Mouse (Mus musculus) lung, adult 2 months (tissue): ENCODE data around the gene Elavl4. TPM values are rescaled to one million over a fixed set of nuclear protein-coding genes. Genes with fewer than 3 reads are reported as not detected.

Experiments used
- DNase-seq: peaks from one replicate; pipeline ENCODE4 v3.0.0; 2022
- H3K4me1 ChIP-seq: fragments of 200-500 bp; 2 replicates; pipeline ENCODE4 v1.6.1; 2011; ENCODE audit warnings: low read length; ENCODE audit not compliant: control insufficient read depth, insufficient read depth
- H3K4me3 ChIP-seq: fragments of 200-500 bp; replicated peaks from 2 replicates; pipeline ENCODE3; 2011; ENCODE audit warnings: low read depth, mild to moderate bottlenecking, control low read depth, low read length; ENCODE audit errors: extremely low read depth
- CTCF ChIP-seq: fragments of 200-500 bp; IDR thresholded peaks from 2 replicates; pipeline ENCODE4 v1.5.1; 2011; ENCODE audit warnings: mild to moderate bottlenecking, low read length, control low read depth; ENCODE audit not compliant: insufficient read depth
- POLR2A ChIP-seq: fragments of 200-500 bp; IDR thresholded peaks from 2 replicates; pipeline ENCODE4 v1.6.1; 2011; ENCODE audit warnings: low read depth, mild to moderate bottlenecking, control low read depth, low read length, borderline replicate concordance; ENCODE audit errors: extremely low read depth
- WGBS: fragments of 180-500 bp; shearing (Covaris S2); methylation state at CpG from one replicate; pipeline ENCODE4 v1.1.7; 2018; 5-methylcytosine and 5-hydroxymethylcytosine counted together
- polyA plus RNA-seq: library from polyadenylated mRNA; depleted of rRNA; stranded (reverse); fragments of >200 nt; gene quantifications from 2 replicates; pipeline ENCODE4 v1.2.3, GENCODE M21; 2012; rRNA removed

Gene Elavl4
- polyA plus RNA-seq, 1 experiment = 0.05 TPM

DNA sequence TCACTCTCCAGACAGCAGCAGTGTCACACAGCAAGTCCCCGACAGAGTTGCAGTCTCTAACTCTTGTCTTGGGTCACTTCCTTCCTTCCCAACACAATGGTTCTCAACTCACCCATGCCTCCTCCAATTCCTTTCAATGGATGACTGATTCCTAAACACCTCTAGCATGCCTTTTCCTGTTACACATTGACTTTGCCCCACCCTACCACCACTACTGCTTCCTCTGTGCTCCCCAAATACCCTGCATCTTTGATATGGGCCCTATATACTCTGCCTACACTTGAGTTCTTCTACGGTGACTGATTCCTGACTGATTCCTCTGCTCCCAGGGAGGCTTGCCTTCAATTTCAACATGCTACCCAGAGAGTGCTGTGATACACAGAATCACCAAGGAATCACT lies 153.1 kb downstream of the Elavl4 start:
- no peak for DNase-seq

GRCm38 (mm10) chr4:110177263-110177662 lies 174.4 kb downstream of the Elavl4 start:
- Histone ChIP-seq H3K4me1 (no peaks in the 10 kb centered on the region), H3K4me3 (no peak overlapping the region)
- WGBS = 89% methylated on average over 2 of the region's 2 CpGs
- TF ChIP-seq POLR2A = no peak
- TF ChIP-seq CTCF = no peak
- no peak for DNase-seq

More for the DNA sequence above, 153.1 kb downstream of the Elavl4 start:
- WGBS = 43% methylated on average over 2 of the region's 2 CpGs
- H3K4me1 ChIP-seq = no peaks in the 10 kb centered on the region
- TF ChIP-seq POLR2A (no peak), CTCF (no peak)
- no peak overlapping the region for H3K4me3 ChIP-seq

DNA sequence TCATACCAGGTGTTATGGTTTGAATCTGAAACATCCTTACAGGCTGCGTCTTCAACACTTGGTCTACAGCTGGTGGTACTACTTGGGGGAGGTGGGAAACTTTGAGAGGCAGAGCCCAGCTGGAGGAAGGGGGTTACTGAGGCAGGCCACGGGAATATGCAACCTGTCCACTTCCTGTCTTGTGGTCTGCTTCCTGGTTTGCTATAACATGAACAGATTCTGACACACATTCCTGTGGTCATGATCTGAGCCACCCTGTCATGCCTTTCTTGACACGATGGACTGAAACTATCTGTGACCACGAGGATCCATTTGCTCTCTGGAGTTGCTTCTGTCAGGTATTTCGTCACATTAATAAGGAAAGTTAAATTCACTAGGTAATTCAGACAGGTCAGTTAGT lies 179.7 kb downstream of the Elavl4 start:
- DNase-seq = no peak
- 59% methylated on average over 5 of the region's 5 CpGs for WGBS
- H3K4me1 ChIP-seq = no peaks in the 10 kb centered on the region
- no peak for TF ChIP-seq POLR2A
- no peak overlapping the region for H3K4me3 ChIP-seq

DNA sequence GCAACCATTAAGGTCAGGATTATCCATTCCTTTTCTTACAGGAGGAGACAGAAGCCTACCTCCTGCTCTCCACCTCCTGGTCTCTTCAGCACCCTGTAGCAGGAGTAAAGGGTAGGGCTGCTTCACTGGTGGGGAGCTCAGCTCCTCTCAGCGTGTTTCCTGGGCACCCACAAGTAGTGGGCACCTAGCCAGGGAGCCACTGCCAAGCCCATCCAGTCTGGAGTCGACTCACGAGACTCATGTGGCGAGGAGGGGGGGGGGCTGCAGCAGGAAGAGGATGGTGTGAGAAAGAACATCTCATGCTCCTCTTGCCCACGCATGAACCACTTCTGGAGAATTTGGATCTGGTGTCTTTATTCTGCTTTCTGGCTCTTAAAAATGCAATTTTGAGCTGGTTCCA lies 186.5 kb downstream of the Elavl4 start:
- no peaks in the 10 kb centered on the region for H3K4me1 ChIP-seq
- no peak overlapping the region for H3K4me3 ChIP-seq
- WGBS = 57% methylated on average over 5 of the region's 5 CpGs
- DNase-seq = no peak
- TF ChIP-seq POLR2A (no peak), CTCF (no peak)

DNA sequence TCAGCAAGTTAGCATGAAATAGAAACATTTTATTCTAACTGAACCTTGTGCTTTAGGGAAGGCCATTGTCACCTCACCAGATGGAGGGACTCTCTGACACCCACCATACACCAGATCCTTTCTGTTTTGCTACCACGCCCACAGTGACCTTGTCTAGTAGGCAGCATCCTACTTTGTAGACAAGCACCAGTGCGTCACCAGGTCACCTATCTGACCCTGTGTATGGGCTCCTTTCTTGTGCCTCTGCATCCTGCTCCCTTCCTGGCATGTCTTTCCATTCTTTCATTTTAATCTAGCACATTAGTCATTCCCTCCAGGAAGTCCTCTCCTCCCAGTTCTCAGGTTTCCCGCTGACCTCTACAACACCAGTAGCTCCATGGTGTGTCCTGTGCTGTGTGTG lies 190.1 kb downstream of the Elavl4 start:
- DNase-seq = no peak
- 64% methylated on average over 3 of the region's 3 CpGs for WGBS
- TF ChIP-seq POLR2A = no peak
- TF ChIP-seq CTCF = no peak
- no peak overlapping the region for H3K4me3 ChIP-seq
- H3K4me1 ChIP-seq = no peaks in the 10 kb centered on the region

- 58% methylated on average over 3 of the region's 3 CpGs for WGBS
- no peak for TF ChIP-seq POLR2A
- no peak for TF ChIP-seq CTCF
- no peak for DNase-seq
- no peak overlapping the region for H3K4me3 ChIP-seq
- H3K4me1 ChIP-seq = no peaks in the 10 kb centered on the region
These were observed 194.1 kb downstream of the Elavl4 start for GRCm38 (mm10) chr4:110157515-110158159.

DNA sequence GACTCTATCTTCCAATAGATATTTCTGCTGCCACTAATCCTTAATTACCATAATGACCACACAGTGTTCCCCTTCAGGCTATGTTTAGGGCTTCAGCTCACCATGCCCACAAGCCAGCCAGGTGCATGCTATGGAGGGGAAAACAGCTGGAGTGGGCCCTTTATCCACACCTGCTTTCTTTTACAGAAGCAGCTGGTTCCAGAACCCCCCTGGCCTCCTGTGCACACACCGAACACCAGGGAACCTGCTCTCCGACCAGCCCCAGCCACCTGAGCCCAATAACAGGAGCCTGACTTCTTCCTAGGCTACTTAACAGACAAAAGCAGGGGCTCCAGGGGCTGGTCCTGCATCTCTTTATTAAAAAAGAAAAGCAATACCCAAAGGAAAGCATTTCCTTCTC lies 195.8 kb downstream of the Elavl4 start:
- no peak overlapping the region for H3K4me3 ChIP-seq
- 61% methylated on average over 2 of the region's 2 CpGs for WGBS
- no peak for DNase-seq
- H3K4me1 ChIP-seq = no peaks in the 10 kb centered on the region
- TF ChIP-seq POLR2A (no peak), CTCF (no peak)

Other genes with a start within 250 kb of the Elavl4 start
- gene Agbl4, start 45.8 kb upstream of the Elavl4 start, polyA plus RNA-seq = 0.19 and 0.21 TPM in 2 replicates